Mouse (Mus musculus) MEL (cell line): ENCODE data around the gene Prlh. TPM values are rescaled to one million over a fixed set of nuclear protein-coding genes. Genes with fewer than 3 reads are reported as not detected.

Source experiments
- DNase-seq: peaks from one replicate; pipeline ENCODE4 v3.0.0; 2011; ENCODE audit warnings: low read depth, low spot score
- H3K27ac ChIP-seq: 2 replicates; pipeline ENCODE4 v1.5.1; 2012; ENCODE audit warnings: low read depth, mild to moderate bottlenecking, control low read depth, low read length, moderate library complexity; ENCODE audit not compliant: control insufficient read depth
- H3K27me3 ChIP-seq, 2 experiments: fragments of 150-350 bp in 1 of 2; sonication (generic) in 1 of 2; 2 replicates each; pipeline ENCODE4 v1.6.1; 2012; ENCODE audit warnings: low read length in 2 of 2, mild to moderate bottlenecking in 2 of 2, improper control_type of control experiment in 1 of 2, moderate library complexity in 1 of 2; ENCODE audit not compliant: insufficient read depth in 2 of 2, control insufficient read depth in 1 of 2
- H3K36me3 ChIP-seq, 2 experiments: 2 replicates each; pipeline ENCODE4 v1.6.1; 2012 to 2014; ENCODE audit warnings: low read length in 2 of 2, improper control_type of control experiment in 1 of 2, inconsistent platforms in 1 of 2, mild to moderate bottlenecking in 1 of 2; ENCODE audit not compliant: insufficient read depth in 2 of 2, control insufficient read depth in 1 of 2
- H3K4me1 ChIP-seq, 2 experiments: fragments of 150-350 bp in 1 of 2; sonication (generic) in 1 of 2; 2 replicates each; pipeline ENCODE4 v1.6.1; 2012; ENCODE audit warnings: low read length in 2 of 2, improper control_type of control experiment in 1 of 2, mild to moderate bottlenecking in 1 of 2; ENCODE audit not compliant: insufficient read depth in 2 of 2, control insufficient read depth in 1 of 2
- H3K4me3 ChIP-seq, 2 experiments: fragments of 150-350 bp in 1 of 2; sonication (generic) in 1 of 2; 2 replicates each; pipeline ENCODE4 v1.5.1; 2012; ENCODE audit warnings: low read depth in 2 of 2, low read length in 2 of 2, mild to moderate bottlenecking in 2 of 2, moderate library complexity in 2 of 2, control low read depth in 1 of 2, improper control_type of control experiment in 1 of 2; ENCODE audit not compliant: control insufficient read depth in 1 of 2, insufficient read depth in 1 of 2
- H3K79me2 ChIP-seq: 2 replicates; pipeline ENCODE4 v1.6.1; 2012; ENCODE audit warnings: mild to moderate bottlenecking, low read length, moderate library complexity; ENCODE audit not compliant: control insufficient read depth, poor library complexity, insufficient read depth
- H3K9ac ChIP-seq: 2 replicates; pipeline ENCODE4 v1.6.1; 2012; ENCODE audit warnings: low read depth, mild to moderate bottlenecking, control low read depth, low read length, moderate library complexity; ENCODE audit not compliant: control insufficient read depth, poor library complexity, severe bottlenecking
- H3K9me3 ChIP-seq: fragments of 150-350 bp; sonication (generic); replicated peaks from 2 replicates; pipeline ENCODE4 v1.6.1; 2012; ENCODE audit warnings: mild to moderate bottlenecking, low read length, improper control_type of control experiment, moderate library complexity; ENCODE audit not compliant: insufficient read depth
- CHD1 ChIP-seq: IDR thresholded peaks from 2 replicates; pipeline ENCODE4 v1.6.1; 2012; ENCODE audit warnings: low read depth, mild to moderate bottlenecking, inconsistent platforms, low read length, improper control_type of control experiment
- CHD2 ChIP-seq: IDR thresholded peaks from 2 replicates; pipeline ENCODE4 v1.6.1; 2011; ENCODE audit warnings: low read length, improper control_type of control experiment
- CTCF ChIP-seq, 3 experiments: IDR thresholded peaks in 2 of 3; conservative IDR thresholded peaks in 1 of 3; 2 replicates each; pipeline ENCODE4 v1.5.1; 2011 to 2012; ENCODE audit warnings: low read length in 3 of 3, low read depth in 2 of 3, mild to moderate bottlenecking in 2 of 3, improper control_type of control experiment in 1 of 3, inconsistent platforms in 1 of 3, mixed read lengths in 1 of 3, moderate library complexity in 1 of 3; ENCODE audit not compliant: control insufficient read depth in 1 of 3, insufficient read depth in 1 of 3, poor library complexity in 1 of 3, severe bottlenecking in 1 of 3
- E2F4 ChIP-seq: IDR thresholded peaks from 2 replicates; pipeline ENCODE4 v1.6.1; 2011; ENCODE audit warnings: low read depth, low read length, improper control_type of control experiment, borderline replicate concordance
- GABPA ChIP-seq: IDR thresholded peaks from 2 replicates; pipeline ENCODE4 v1.6.1; 2012; ENCODE audit warnings: low read depth, mild to moderate bottlenecking, inconsistent platforms, low read length, improper control_type of control experiment, moderate library complexity
- HCFC1 ChIP-seq: IDR thresholded peaks from 2 replicates; pipeline ENCODE4 v1.6.1; 2012; ENCODE audit warnings: low read depth, mild to moderate bottlenecking, inconsistent platforms, low read length, improper control_type of control experiment, moderate library complexity
- JUND ChIP-seq: IDR thresholded peaks from 2 replicates; pipeline ENCODE4 v1.6.1; 2011; ENCODE audit warnings: low read depth, mild to moderate bottlenecking, improper control_type of control experiment, low read length
- MXI1 ChIP-seq: IDR thresholded peaks from 2 replicates; pipeline ENCODE4 v1.6.1; 2011; ENCODE audit warnings: mild to moderate bottlenecking, low read depth, low read length, improper control_type of control experiment
- MYC ChIP-seq: IDR thresholded peaks from 2 replicates; pipeline ENCODE4 v1.6.1; 2011; ENCODE audit warnings: low read depth, mild to moderate bottlenecking, low read length, improper control_type of control experiment, moderate library complexity
- NELFE ChIP-seq: IDR thresholded peaks from 2 replicates; pipeline ENCODE4 v1.6.1; 2011; ENCODE audit warnings: low read depth, low read length, improper control_type of control experiment
- NRF1 ChIP-seq: IDR thresholded peaks from 2 replicates; pipeline ENCODE4 v1.6.1; 2014; ENCODE audit warnings: low read depth, mild to moderate bottlenecking, inconsistent platforms, low read length, improper control_type of control experiment, moderate library complexity; ENCODE audit not compliant: poor library complexity, insufficient read depth, severe bottlenecking
- POLR2AphosphoS2 ChIP-seq: IDR thresholded peaks from 2 replicates; pipeline ENCODE4 v1.6.1; 2011; ENCODE audit warnings: low read length, improper control_type of control experiment
- POLR2AphosphoS5 ChIP-seq: IDR thresholded peaks from 2 replicates; pipeline ENCODE4 v1.6.1; 2012; ENCODE audit warnings: low read depth, borderline replicate concordance, mild to moderate bottlenecking, inconsistent platforms, low read length, moderate library complexity, mixed read lengths
- SIN3A ChIP-seq: IDR thresholded peaks from 2 replicates; pipeline ENCODE4 v1.6.1; 2012; ENCODE audit warnings: low read length, improper control_type of control experiment, inconsistent platforms
- TAL1 ChIP-seq: IDR thresholded peaks from 2 replicates; pipeline ENCODE4 v1.6.1; 2012; ENCODE audit warnings: mild to moderate bottlenecking, inconsistent platforms, low read length, moderate library complexity, mixed read lengths
- TBP ChIP-seq: IDR thresholded peaks from 2 replicates; pipeline ENCODE4 v1.8.0; 2011; ENCODE audit warnings: low read depth, low read length, improper control_type of control experiment
- TCF12 ChIP-seq: IDR thresholded peaks from 2 replicates; pipeline ENCODE4 v1.6.1; 2014; ENCODE audit warnings: low read depth, mild to moderate bottlenecking, inconsistent platforms, low read length, improper control_type of control experiment, moderate library complexity
- USF2 ChIP-seq, 2 experiments: IDR thresholded peaks; 2 replicates each; pipeline ENCODE4 v1.6.1; 2011 to 2012; ENCODE audit warnings: improper control_type of control experiment in 2 of 2, low read length in 2 of 2, borderline replicate concordance in 1 of 2, inconsistent platforms in 1 of 2, low read depth in 1 of 2, mild to moderate bottlenecking in 1 of 2; ENCODE audit not compliant: insufficient read depth in 1 of 2
- ZKSCAN1 ChIP-seq: IDR thresholded peaks from 2 replicates; pipeline ENCODE4 v1.6.1; 2012; ENCODE audit warnings: low read depth, mild to moderate bottlenecking, inconsistent platforms, low read length, improper control_type of control experiment, moderate library complexity
- ZNF384 ChIP-seq: IDR thresholded peaks from 2 replicates; pipeline ENCODE4 v1.6.1; 2012; ENCODE audit warnings: low read depth, mild to moderate bottlenecking, inconsistent platforms, low read length, improper control_type of control experiment
- polyA plus RNA-seq, 2 experiments: library from polyadenylated mRNA; stranded (reverse) in 1 of 2; unstranded in 1 of 2; fragments of >175 nt in 1 of 2; fragments of >200 nt in 1 of 2; gene quantifications; 2 replicates each; pipeline versions ENCODE4 v1.2.1 to v1.2.4; 2012; ENCODE audit warnings: low replicate concordance in 2 of 2, low read depth in 1 of 2; ENCODE audit not compliant: insufficient read length in 2 of 2, insufficient read depth in 1 of 2, missing spikeins in 1 of 2
- total RNA-seq: library from RNA; depleted of rRNA; stranded (reverse); fragments of 300-350 nt; gene quantifications from 2 replicates; pipeline ENCODE4 v1.2.3, GENCODE M21; 2012

Prlh gene
- total and polyA plus RNA-seq, 3 experiments, result not detected

DNA sequence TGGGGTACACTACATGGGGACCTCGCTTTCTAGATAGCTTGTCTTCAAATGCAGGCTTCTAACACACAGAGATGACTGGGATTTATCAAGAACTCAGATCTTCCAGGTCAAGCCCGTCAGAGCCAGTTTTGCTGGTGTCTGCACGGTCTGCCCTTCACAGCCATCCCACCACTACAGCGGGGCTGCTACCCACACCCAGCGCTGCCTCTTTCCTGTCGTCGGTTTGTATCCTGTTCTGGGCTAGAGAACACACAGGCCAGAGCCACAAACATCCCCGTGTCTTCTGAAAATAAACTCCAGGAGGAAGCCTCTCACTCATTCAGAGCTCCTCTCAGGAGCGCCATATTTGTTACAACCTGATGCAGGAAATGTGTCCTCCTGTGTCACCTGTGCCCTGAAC lies 3.6 kb upstream of the Prlh start:
- no peak overlapping the region for H3K4me3 ChIP-seq
- no peak overlapping the region for H3K9ac ChIP-seq
- no peaks in the 10 kb centered on the region for H3K27me3 ChIP-seq
- no peaks in the 10 kb centered on the region for H3K4me1 ChIP-seq
- no peak for DNase-seq
- H3K36me3 ChIP-seq, result no peaks in the 10 kb centered on the region
- no peak overlapping the region for H3K27ac ChIP-seq
- no peaks in the 10 kb centered on the region for H3K79me2 ChIP-seq
- H3K9me3 ChIP-seq, result no peaks in the 10 kb centered on the region
- no peak for TF ChIP-seq POLR2AphosphoS5
- no peak for TF ChIP-seq MXI1
- TF ChIP-seq E2F4, result no peak
- no peak for TF ChIP-seq USF2 (IDR thresholded peaks at IDR 0.05; ENCODE audit: borderline replicate concordance in 1 of 2, insufficient read depth in 1 of 2, low read depth in 1 of 2, low read length in 2 of 2)
- TF ChIP-seq ZKSCAN1, result no peak
- TF ChIP-seq TAL1, result no peak
- TF ChIP-seq CTCF (IDR thresholded peaks at IDR 0.05 in 2 of 3, conservative IDR thresholded peaks at IDR 0.05 in 1 of 3; ENCODE audit: control insufficient read depth in 1 of 3, insufficient read depth in 1 of 3, low read depth in 2 of 3, low read length in 3 of 3, poor library complexity in 1 of 3, severe bottlenecking in 1 of 3), result no peak
- TF ChIP-seq GABPA, result no peak
- no peak for TF ChIP-seq NELFE
- TF ChIP-seq JUND, result no peak
- TF ChIP-seq NRF1, result no peak
- no peak for TF ChIP-seq CHD2
- no peak for TF ChIP-seq ZNF384
- TF ChIP-seq TCF12, result no peak
- TF ChIP-seq CHD1, result no peak
- TF ChIP-seq TBP, result no peak
- TF ChIP-seq SIN3A, result no peak
- TF ChIP-seq HCFC1, result no peak
- no peak for TF ChIP-seq POLR2AphosphoS2

DNA sequence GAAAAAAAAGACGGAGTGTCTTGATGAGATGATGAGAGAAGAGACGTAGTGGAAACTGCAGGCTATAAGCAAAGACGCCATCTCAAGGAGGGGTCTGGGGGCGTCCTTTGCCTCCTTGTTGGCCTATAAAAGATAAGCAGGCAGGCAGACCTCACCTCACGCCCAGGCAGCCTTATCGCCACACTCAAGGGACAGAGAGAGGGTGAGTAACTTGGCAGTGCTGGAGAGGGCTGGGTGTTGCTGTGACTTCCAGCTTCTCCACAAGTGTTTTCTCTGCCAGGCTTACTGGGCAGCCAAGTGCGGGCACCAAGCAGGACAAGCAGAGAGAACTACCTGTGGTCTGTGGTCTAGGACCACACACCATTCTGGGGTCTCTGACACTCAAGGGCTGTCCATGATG lies 1.2 kb upstream of the Prlh start:
- TF ChIP-seq MYC, result no peak
- Histone ChIP-seq H3K27me3 (no peaks in the 10 kb centered on the region), H3K4me1 (no peaks in the 10 kb centered on the region), H3K36me3 (no peaks in the 10 kb centered on the region), H3K27ac (no peak overlapping the region), H3K4me3 (no peak overlapping the region), H3K79me2 (no peaks in the 10 kb centered on the region), H3K9ac (no peak overlapping the region), H3K9me3 (no peaks in the 10 kb centered on the region)
- no peak for DNase-seq
